Mouse (Mus musculus) 416B (cell line): ENCODE measurements at regions not wholly inside any gene's neighbourhood (a gene's known extent, or its start where the extent isn't known, plus 50 kb on each side); places are given as distances from the start of the nearest gene placed in this dataset.

Source experiments
- DNase-seq: peaks from one replicate; pipeline ENCODE4 v3.0.0; 2011; ENCODE audit warnings: low read depth

GRCm38 (mm10) chr1:143464863-143465262, 175.6 kb upstream of the B3galt2 start:
- peak; percentile 57 for DNase-seq

DNA sequence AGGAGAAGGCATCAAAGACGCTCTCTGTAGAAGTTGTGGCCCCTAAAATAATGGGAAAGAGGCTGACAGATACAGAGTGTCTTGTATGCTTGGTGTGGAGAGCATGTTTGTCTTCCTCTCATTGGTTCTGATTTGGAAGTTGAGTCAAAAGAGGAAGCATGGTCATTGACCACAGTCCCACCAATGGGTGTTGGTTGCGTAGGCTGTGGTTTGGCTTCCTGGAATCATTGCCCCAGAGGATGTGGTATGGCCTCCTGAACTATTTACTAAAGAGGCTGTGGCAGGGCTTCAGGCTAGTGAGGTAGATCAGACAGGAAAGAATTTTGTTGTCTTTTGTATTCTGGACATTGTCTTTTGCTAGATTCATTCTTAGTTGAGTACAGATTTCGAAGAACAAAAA, 174.4 kb upstream of the B3galt2 start:
- peak; percentile 91 for DNase-seq

GRCm38 (mm10) chr1:143475329-143475728, 165.1 kb upstream of the B3galt2 start:
- no peak for DNase-seq

DNA sequence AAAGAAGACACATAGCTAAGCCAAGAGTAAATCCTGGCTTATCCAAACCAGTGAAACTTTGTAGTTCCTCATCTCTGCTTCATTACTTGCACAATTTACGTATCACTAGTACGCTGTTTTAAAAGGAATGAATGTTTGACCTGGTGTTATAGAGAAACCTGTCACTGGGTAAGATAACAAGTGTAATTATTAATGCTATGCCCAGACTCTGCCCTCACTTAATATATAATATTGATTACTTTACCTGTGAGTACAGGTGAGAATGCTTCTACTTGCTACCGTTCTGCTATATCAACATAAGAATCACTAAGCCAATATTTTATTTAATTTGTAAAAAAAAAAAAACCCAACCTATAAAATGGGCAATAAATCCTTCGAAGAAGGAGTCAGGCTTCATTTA, 157.1 kb upstream of the B3galt2 start:
- no peak for DNase-seq

GRCm38 (mm10) chr1:143484936-143485335, 155.5 kb upstream of the B3galt2 start:
- DNase-seq, result no peak

- DNase-seq, result no peak
These were observed 143.4 kb upstream of the B3galt2 start for GRCm38 (mm10) chr1:143497092-143497491.

GRCm38 (mm10) chr1:143503436-143504065, 136.9 kb upstream of the B3galt2 start:
- no peak for DNase-seq

DNA sequence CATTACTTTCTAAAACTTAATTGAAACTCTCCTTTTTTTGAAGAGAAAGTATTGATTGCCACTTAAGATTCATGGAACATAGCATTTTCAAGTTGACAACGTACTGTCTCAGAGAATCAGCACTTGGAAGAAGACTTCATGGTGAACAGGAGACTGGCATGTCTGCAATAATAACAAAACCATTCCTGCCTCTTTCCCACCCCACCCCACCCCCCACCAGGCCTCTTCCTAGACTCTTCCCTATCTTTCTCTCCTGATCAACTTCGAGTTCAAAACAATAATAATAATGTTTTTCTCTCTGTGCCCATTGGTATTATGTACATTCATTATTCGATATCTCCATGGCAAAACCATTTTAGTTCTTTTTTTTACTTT, 136.4 kb upstream of the B3galt2 start:
- DNase-seq, result no peak

GRCm38 (mm10) chr1:143505318-143505717, 135.1 kb upstream of the B3galt2 start:
- peak; percentile 8 for DNase-seq

DNA sequence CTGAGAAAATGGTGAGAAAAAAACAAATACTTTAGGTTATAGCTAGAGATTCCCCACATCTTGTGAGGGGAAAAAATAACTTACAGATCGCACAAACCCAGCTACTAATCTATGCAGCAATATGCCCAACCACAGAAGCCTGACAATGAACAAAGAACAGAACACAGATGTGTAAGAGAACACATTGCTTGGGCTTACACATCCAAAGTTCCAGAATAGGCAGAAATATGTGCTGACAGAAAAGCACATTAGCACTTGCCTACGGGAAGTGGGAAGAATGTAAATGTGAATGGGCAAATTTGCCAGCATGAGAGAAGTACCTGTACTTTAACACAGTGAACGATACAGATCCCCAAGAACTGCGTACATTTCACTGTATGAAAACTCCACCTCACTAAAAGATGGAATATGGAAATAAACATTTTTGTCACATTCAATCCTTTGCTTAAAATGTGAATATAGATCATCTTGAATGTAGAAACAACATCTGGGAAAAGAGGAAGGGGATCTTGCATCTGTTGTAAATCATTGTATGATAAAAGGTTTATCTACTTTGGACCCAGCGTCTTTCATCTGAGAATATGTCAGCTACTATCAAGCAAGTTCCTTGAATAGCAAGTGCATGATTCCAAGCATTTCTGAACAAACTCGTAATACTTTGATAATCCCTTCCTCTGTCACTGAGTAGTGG, 116.5 kb upstream of the B3galt2 start:
- no peak for DNase-seq

GRCm38 (mm10) chr1:143524522-143524865, 116.0 kb upstream of the B3galt2 start:
- DNase-seq, result no peak

DNA sequence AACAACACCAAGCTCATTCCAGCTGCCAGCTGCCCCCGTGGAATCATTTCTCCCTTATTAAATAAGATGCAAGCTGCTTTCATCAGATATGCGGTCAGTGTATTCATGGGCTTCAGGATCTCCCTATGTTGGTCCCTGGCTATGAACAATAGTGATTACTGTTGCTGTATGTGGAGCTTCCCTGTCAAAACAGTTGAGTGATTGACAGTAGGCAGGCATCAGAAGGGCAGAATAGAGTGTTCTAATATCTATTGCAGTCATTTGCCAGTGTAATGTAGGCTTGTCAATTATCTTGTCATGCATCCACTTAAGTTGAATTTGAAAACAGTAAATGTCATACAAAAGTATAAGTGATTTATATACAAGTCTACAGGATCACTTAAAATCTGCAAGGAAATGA, 100.2 kb upstream of the B3galt2 start:
- no peak for DNase-seq

GRCm38 (mm10) chr1:143540701-143541100, 99.8 kb upstream of the B3galt2 start:
- no peak for DNase-seq
